Comparison of ENCODE assay signal across 28 mouse cellular contexts in the genomic region with DNA sequence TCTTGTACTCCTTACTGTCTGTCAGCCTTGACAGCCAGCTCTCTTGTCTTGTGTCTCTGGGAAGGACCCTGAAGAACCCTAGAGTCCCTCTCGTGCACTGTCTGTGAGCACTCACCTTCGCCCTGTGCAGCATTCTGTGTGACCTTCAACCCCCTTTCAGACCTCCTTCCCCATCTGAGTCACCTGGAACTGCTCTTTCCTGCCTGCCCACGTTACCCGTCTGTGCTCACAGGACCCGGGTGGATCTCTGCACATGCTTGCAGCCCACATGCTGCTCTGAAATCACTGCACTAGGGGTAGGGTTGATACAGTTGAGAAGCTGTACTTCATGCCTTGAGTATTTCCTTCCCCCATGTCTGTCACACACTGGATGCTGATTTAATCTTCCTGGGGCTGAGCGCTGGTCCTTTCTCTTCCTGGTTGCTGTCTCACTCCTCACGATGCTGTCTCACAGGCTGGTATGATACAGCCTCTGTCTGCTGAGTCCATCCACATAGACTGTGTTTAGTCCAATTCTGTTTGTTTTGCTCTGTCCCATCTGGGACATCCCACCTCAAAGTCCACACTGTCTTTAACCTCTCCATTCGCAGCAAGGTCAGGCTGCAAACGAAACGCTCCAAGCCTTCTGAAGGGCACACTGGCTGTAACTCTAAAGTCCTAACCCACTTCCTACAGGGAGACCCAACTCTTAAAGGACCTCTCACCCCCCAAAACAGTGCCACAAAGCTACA.
DNase-seq lines count a peak whose midpoint lies in the region; ATAC-seq and TF ChIP-seq lines count a peak whose summit lies in the region.
"Had no signal": no experiment of that assay in that cellular context is flagged by ENCODE, and none has a peak within 500 bp of the region (broad histone marks: within the 10 kb centered on the region; RNA-seq: fewer than 3 reads in every experiment).

No protein-coding gene starts in this region.

- no peaks in the 10 kb centered on the region for H3K27me3 ChIP-seq in forebrain, embryonic 11.5 days (ENCODE audit: control insufficient read depth, insufficient read depth, low read length)
- H3K27me3 ChIP-seq in forebrain, embryonic 10.5 days (ENCODE audit: poor library complexity, severe bottlenecking): no peaks in the 10 kb centered on the region
- no peaks in the 10 kb centered on the region for H3K27me3 ChIP-seq in liver, embryonic 11.5 days (replicated peaks; ENCODE audit: control insufficient read depth, insufficient read depth, low read length)
- no peaks in the 10 kb centered on the region for H3K27me3 ChIP-seq in liver, embryonic 13.5 days
- no peaks in the 10 kb centered on the region for H3K27me3 ChIP-seq in stomach, postnatal 0 days (ENCODE audit: control insufficient read depth, insufficient read depth, low read length)
- H3K27me3 ChIP-seq: CH12.LX; forebrain, embryonic 15.5 days; hindbrain, embryonic 15.5 days had no signal

- H3K9me3 ChIP-seq in forebrain, embryonic 11.5 days (ENCODE audit: control insufficient read depth, low read length): no peaks in the 10 kb centered on the region
- no peaks in the 10 kb centered on the region for H3K9me3 ChIP-seq in forebrain, embryonic 10.5 days
- H3K9me3 ChIP-seq in liver, embryonic 11.5 days (ENCODE audit: control insufficient read depth, low read length): no peaks in the 10 kb centered on the region
- no peaks in the 10 kb centered on the region for H3K9me3 ChIP-seq in liver, embryonic 13.5 days (replicated peaks)
- H3K9me3 ChIP-seq in stomach, postnatal 0 days (ENCODE audit: control insufficient read depth, low read length): no peaks in the 10 kb centered on the region
- H3K9me3 ChIP-seq: forebrain, embryonic 15.5 days; hindbrain, embryonic 10.5 days; hindbrain, embryonic 15.5 days had no signal

- DNase-seq in forebrain, embryonic 11.5 days (ENCODE audit: low spot score): peak; percentile 33
- no peak for DNase-seq in forebrain, embryonic 10.5 days (ENCODE audit: extremely low spot score, low spot score)
- DNase-seq in liver, embryonic 11.5 days (ENCODE audit: low spot score): no peak
- DNase-seq in liver: no peak
- DNase-seq in liver, embryonic 13.5 days: no peak
- DNase-seq in stomach, postnatal 0 days (ENCODE audit: low spot score): no peak
- DNase-seq in gastrocnemius, postnatal 4 days (ENCODE audit: low spot score in 2 of 2): no peak
- no peak for DNase-seq in thymus, postnatal 10 days (ENCODE audit: low spot score in 2 of 2)
- DNase-seq: adrenal gland, adult 2 months; cerebellum, adult 8-10 months; cerebellum, postnatal 25 days; gastrocnemius, postnatal 10 days; heart, postnatal 14 days; left cerebral cortex, postnatal 4 days; lung, adult 2 months; lung, postnatal 10 days; right cerebral cortex, postnatal 25 days; spleen, adult 18-20 months; thymus, adult 2 months; thymus, postnatal 4 days had no signal

- WGBS in forebrain, embryonic 11.5 days: 88% methylated on average over 10 of the region's 10 CpGs
- WGBS in forebrain, embryonic 10.5 days: 88% methylated on average over 10 of the region's 10 CpGs
- 77% methylated on average over 10 of the region's 10 CpGs for WGBS in liver, embryonic 11.5 days
- WGBS in liver, embryonic 13.5 days (ENCODE audit: insufficient replicate concordance): 59% methylated on average over 10 of the region's 10 CpGs
- WGBS in stomach, postnatal 0 days: 86% methylated on average over 10 of the region's 10 CpGs

- no peaks in the 10 kb centered on the region for H3K4me1 ChIP-seq in forebrain, embryonic 11.5 days (replicated peaks; ENCODE audit: control insufficient read depth, insufficient read depth, low read length)
- H3K4me1 ChIP-seq in forebrain, embryonic 10.5 days: no peaks in the 10 kb centered on the region
- H3K4me1 ChIP-seq in liver, embryonic 11.5 days (replicated peaks; ENCODE audit: control insufficient read depth, insufficient read depth, low read length): no peaks in the 10 kb centered on the region
- H3K4me1 ChIP-seq in liver, embryonic 13.5 days (replicated peaks): peaks cover 8% of the 10 kb centered on the region; the same call in 1 of the 2 replicates
- no peaks in the 10 kb centered on the region for H3K4me1 ChIP-seq in stomach, postnatal 0 days (replicated peaks; ENCODE audit: control insufficient read depth, insufficient read depth)
- H3K4me1 ChIP-seq: forebrain, embryonic 15.5 days; hindbrain, embryonic 15.5 days had no signal

- no peak for TF ChIP-seq CTCF in stomach, postnatal 0 days (IDR thresholded peaks at IDR 0.05; ENCODE audit: low read depth)

- H3K4me2 ChIP-seq in forebrain, embryonic 11.5 days (ENCODE audit: low read depth, low read length, severe bottlenecking): no peak overlapping the region
- no peak overlapping the region for H3K4me2 ChIP-seq in liver, embryonic 11.5 days
- no peak overlapping the region for H3K4me2 ChIP-seq in liver, embryonic 13.5 days
- no peak overlapping the region for H3K4me2 ChIP-seq in stomach, postnatal 0 days (replicated peaks; ENCODE audit: low read depth)
- H3K4me2 ChIP-seq: forebrain, embryonic 15.5 days; hindbrain, embryonic 15.5 days had no signal

- H3K9ac ChIP-seq in forebrain, embryonic 11.5 days (ENCODE audit: low read length): no peak overlapping the region
- H3K9ac ChIP-seq in liver, embryonic 11.5 days (ENCODE audit: low read depth, low read length): no peak overlapping the region
- no peak overlapping the region for H3K9ac ChIP-seq in liver, embryonic 13.5 days
- no peak overlapping the region for H3K9ac ChIP-seq in stomach, postnatal 0 days (ENCODE audit: low read length)
- H3K9ac ChIP-seq: forebrain, embryonic 15.5 days; hindbrain, embryonic 15.5 days had no signal

- no peak overlapping the region for H3K27ac ChIP-seq in forebrain, embryonic 11.5 days (ENCODE audit: low read depth, low read length)
- no peak overlapping the region for H3K27ac ChIP-seq in forebrain, embryonic 10.5 days
- no peak overlapping the region for H3K27ac ChIP-seq in liver, embryonic 11.5 days (ENCODE audit: low read depth, low read length)
- no peak overlapping the region for H3K27ac ChIP-seq in liver, embryonic 13.5 days
- no peak overlapping the region for H3K27ac ChIP-seq in stomach, postnatal 0 days (replicated peaks)
- H3K27ac ChIP-seq: forebrain, embryonic 15.5 days; hindbrain, embryonic 10.5 days; hindbrain, embryonic 15.5 days; macrophage had no signal

- no peak overlapping the region for H3K4me3 ChIP-seq in forebrain, embryonic 11.5 days (ENCODE audit: low read depth, low read length)
- H3K4me3 ChIP-seq in forebrain, embryonic 10.5 days: no peak overlapping the region
- H3K4me3 ChIP-seq in liver, embryonic 11.5 days (ENCODE audit: low read depth, low read length): no peak overlapping the region
- no peak overlapping the region for H3K4me3 ChIP-seq in liver, embryonic 13.5 days (replicated peaks)
- H3K4me3 ChIP-seq in stomach, postnatal 0 days (ENCODE audit: low read depth, low read length): no peak overlapping the region
- H3K4me3 ChIP-seq: forebrain, embryonic 15.5 days; hindbrain, embryonic 10.5 days; hindbrain, embryonic 15.5 days had no signal

- H3K36me3 ChIP-seq in forebrain, embryonic 11.5 days (ENCODE audit: control insufficient read depth, insufficient read depth, low read length): no peaks in the 10 kb centered on the region
- H3K36me3 ChIP-seq in forebrain, embryonic 10.5 days (replicated peaks): peaks cover 31% of the 10 kb centered on the region
- H3K36me3 ChIP-seq in liver, embryonic 11.5 days (ENCODE audit: control insufficient read depth, insufficient read depth, low read length): peaks cover 2% of the 10 kb centered on the region; the same call in 1 of the 2 replicates
- no peaks in the 10 kb centered on the region for H3K36me3 ChIP-seq in liver, embryonic 13.5 days
- H3K36me3 ChIP-seq in stomach, postnatal 0 days (ENCODE audit: control insufficient read depth, insufficient read depth, low read length): no peaks in the 10 kb centered on the region

- no peak for TF ChIP-seq EP300 in stomach, postnatal 0 days (optimal IDR thresholded peaks at IDR 0.05)

- ATAC-seq in forebrain, embryonic 11.5 days (replicated peaks; ENCODE audit: low FRiP score): no peak
- ATAC-seq in liver, embryonic 11.5 days (replicated peaks; ENCODE audit: low FRiP score): 0 out of 2 replicates have a peak, but pooled peaks have one; percentile 24
- ATAC-seq in liver, embryonic 13.5 days (ENCODE audit: low read depth): 0 out of 2 replicates have a peak, but pooled peaks have one; percentile 41
- peak; percentile 29; the same call in 1 of the 2 replicates for ATAC-seq in stomach, postnatal 0 days (ENCODE audit: low FRiP score, low TSS enrichment)
- ATAC-seq: activated CD4-positive, CD25-positive, alpha-beta regulatory T cell, adult 4 months; forebrain, embryonic 15.5 days; inflammation-experienced regulatory T-cells, adult 6 months; midbrain, embryonic 16.5 days had no signal
